Mouse (Mus musculus): ENCODE measurements around the gene Ssr1. TPM values are rescaled to one million over a fixed set of nuclear protein-coding genes. Genes with fewer than 3 reads are reported as not detected.

Ssr1 gene
- total RNA-seq, 2 experiments from 2014 or later = 40.1 to 46.0 TPM

DNA sequence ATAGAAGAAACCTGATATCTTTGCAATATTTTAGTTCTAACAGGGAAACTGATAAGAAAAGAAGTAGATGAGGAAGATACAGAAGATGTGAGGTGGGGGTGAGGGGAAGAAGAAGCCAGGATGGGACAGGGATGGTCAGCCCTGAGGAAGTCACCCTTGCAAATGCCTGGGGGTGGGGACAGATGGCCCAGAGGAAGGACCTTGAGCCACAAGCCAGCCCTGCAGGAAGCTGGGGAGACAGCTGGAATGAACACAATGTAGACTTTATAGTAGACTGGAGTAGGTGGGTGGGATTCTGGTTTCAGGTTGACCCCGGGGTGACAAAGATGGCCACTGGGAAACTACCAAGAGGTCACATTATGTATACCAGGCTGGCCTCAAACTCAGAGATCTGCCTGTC, 39.7 kb downstream of the Ssr1 start:
- no peak for DNase-seq
- intact Hi-C loops (cut with DNase I) = no loop called here

DNA sequence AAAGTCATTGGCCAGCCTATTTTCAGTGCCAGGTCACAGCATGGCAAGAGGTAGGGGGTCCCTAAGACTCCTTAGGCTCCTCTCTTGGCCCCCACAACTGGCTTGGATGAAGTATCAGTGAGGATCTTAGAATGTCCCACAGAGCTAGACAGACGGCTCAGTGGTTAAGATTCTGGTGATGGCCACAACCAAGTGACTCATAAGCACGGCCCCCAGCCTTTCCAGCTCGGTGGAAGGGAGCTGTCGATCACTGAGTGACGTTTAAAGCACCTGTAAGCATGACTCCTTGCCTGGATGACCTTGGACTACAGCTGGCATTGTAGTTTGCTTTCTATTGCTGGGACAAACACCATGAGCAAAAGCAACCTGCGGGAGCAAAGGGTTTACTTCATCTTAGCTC, 41.0 kb downstream of the Ssr1 start:
- intact Hi-C loops (cut with DNase I) = no loop called here
- DNase-seq = no peak

DNA sequence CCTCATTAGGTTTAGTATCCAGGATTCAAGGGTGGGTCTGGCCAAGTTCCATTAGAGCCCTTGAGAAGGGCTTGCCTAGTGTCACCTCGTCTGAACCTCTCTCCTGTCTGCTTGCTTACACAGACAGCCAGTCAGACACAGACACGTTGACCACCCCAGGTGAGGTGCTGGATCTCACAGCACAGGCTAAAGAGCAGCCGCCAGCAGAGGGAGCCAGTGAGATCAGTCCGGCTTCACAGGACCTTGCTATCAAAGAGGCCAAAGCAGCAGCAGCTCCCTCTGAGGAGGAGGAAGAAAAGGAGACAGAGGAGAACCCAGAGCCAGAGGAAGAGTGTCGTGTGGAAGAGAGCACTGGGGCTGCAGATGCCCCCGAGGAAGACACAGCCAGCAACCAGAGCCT, 47.3 kb downstream of the Ssr1 start:
- intact Hi-C loops (cut with DNase I) = no loop called here
- peak; percentile 83 to 86 for DNase-seq

DNA sequence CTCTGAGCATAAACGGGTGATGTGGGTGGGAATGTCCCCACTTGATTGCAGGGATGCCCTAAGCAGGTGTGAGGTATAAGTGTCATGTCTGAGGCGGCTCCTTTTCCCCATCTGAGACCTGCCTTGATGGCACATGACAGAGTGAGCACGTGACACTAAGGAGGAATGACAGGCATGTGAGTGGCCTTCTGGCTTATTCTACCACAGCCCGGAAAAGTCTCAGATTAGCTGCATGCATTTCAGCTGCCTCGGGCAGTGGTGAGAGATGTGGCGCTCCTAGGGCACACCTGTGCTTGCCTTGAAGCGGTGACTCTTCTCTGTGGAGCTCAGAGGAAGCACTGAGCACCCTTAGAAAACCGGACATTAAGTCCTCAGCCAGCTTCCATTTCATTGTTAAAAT, 48.6 kb downstream of the Ssr1 start:
- intact Hi-C loops (cut with DNase I) = loop anchor here (2.0 kb wide), 2 partner anchors 403 to 511 kb away; no protein-coding TSS in a partner anchor
- DNase-seq = no peak

DNA sequence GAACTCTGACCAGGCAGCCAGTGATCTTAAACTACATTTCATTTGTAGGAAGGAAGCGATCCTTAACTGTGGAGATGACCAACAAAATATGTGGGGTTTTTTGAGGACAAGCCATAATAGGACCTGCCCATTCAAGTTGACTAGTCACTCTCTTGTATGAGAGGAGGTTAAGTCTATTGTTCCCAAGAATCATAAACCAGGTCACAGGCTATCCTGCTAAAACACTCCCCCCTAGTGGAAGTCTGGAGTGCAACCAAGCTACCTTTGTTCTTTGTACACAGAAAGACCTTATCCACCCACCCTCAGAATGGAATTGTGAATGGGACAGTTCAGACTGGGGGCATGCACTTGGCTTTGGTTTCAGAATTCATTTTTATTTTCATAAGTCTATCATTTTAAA, 49.7 kb downstream of the Ssr1 start:
- intact Hi-C loops (cut with DNase I) = loop anchor here (2.0 to 5.0 kb wide), 4 partner anchors 402 to 510 kb away; no protein-coding TSS in a partner anchor
- DNase-seq = no peak

DNA sequence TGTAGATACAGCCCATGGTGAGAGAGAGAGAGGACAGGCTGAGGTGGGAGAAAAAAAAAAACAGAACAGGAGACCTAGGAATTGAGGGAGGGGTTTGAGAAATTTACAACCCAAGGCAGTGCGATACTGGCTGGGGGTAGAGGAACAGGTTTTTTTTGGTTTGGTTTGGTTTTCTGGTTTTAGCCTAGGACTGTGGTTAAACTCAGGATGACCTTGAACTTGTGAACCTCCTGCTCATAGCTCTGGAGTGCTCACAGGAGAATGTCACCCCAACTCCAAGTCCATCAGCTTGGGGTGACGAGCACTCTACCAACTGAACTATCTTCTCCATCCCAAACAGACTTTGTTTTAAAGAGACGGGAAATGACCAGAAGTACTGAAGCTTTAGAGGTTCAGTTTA, 50.6 kb downstream of the Ssr1 start:
- intact Hi-C loops (cut with DNase I) = loop anchor here (5.0 kb wide), 2 partner anchors 476 to 491 kb away; no protein-coding TSS in a partner anchor
- DNase-seq = no peak

DNA sequence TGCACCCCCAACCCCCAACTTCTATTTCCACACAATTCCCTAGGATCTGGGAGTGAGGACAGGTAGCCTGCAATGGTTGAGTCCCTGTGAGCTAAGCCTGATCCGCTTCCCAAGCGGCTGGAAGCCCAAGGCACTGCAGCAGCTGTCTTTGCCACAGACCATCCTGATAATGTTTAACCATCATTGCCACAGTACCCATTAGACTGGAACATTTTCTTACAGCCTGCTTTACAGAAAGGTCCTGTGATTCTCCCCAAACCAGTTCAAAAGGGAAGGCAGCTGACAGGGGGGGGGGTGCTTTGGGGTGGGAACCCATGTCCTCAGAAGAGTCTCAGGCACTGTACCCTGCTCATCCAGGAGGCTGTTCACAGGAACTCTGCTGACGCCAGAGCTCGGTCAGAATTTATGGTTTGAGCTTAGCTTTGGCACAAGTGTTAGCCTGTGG, 51.1 kb downstream of the Ssr1 start:
- intact Hi-C loops (cut with DNase I) = loop anchor here (5.0 kb wide), 2 partner anchors 476 to 491 kb away; no protein-coding TSS in a partner anchor
- DNase-seq = no peak

DNA sequence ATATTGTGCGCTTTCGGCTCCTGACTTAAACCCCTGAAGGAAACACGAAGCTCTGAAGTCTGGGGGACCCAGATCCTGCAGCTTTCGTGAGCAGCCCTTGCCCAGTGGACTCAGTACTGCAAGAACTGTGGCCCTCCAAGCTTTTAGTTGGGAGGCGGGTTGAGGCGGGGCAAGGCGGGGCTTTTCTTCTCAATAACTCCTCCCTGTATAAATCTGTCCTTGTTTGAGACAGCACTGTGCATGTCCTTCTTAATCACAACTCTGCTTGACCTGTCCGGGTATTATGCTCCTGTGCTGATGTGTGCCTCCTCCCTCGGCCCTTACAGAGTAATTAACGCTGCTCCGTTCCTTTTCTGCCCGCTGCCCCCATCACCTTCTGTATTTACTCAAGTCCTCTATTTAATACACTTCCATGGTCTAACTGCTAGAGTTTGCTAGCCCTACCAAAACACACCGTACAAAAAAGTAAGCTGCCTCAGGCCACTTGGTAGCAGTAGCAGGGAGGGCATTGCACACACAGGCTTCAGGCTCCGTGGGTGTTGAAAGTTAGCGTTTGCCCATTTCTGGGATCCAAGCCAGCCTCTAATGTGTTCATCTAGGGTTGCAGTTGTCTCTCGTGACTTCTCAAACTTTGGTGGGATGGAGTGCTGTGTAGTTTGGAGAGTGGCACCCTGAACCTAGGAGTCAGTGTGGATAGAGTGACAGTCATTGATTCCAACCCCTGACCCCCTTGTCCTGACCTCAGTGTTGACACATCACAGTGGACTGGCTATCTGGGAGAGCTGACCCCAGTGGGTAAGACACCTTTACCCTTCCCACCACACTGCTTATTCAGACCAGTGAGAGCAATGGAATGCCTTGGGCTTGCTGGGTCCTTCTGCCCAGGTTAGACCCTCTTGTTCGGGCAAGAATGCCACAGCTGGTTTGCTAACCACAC, 51.8 kb downstream of the Ssr1 start:
- intact Hi-C loops (cut with DNase I) = loop anchor here (2.0 to 5.0 kb wide), 3 partner anchors 115 to 490 kb away; no protein-coding TSS in a partner anchor
- no peak for DNase-seq

DNA sequence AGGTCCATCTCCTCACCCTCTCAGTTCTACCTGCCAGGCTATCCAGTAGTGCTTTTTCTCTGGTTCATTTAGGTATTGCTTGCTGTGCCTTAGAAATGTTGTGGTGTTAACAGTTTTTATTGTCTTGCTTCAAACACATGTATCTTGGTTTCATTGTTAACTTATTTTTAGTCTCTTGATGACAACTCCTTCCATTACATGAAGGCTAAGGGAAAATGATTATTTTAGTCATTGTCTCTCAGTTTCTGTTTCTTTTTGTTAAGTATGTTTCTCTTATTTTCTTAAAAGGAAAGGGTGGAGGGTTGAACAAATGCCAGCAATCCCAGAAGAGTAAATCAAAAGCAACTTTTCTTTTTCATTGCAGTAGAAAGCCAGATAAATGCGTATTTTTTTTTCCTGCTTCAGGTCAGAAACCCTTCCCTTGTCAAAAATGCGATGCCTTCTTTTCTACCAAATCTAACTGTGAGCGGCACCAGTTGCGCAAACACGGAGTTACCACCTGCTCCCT, 52.8 kb downstream of the Ssr1 start:
- DNase-seq = no peak
- intact Hi-C loops (cut with DNase I) = loop anchor here (2.0 to 5.0 kb wide), 3 partner anchors 114 to 489 kb away; no protein-coding TSS in a partner anchor

DNA sequence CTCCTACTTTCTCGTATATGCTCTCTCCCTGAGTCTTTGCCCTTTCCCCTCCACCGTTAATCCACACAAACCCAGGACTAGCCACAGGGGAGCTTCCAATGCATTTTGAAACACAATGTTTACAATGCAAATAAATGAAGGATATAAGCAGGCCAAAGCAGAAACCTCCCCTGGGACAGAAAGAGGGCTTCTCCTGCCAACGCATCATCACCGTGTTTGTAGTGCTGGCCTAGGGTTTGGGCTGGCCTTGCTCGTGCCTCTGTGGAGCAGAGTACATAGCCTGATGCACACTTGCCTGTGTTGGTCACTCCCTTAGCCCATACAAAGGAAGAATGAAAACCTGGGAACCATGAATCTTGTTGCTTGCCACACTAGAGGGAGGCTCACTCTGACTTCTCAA, 53.4 kb downstream of the Ssr1 start:
- intact Hi-C loops (cut with DNase I) = loop anchor here (2.0 to 5.0 kb wide), 3 partner anchors 114 to 488 kb away; no protein-coding TSS in a partner anchor
- no peak for DNase-seq

DNA sequence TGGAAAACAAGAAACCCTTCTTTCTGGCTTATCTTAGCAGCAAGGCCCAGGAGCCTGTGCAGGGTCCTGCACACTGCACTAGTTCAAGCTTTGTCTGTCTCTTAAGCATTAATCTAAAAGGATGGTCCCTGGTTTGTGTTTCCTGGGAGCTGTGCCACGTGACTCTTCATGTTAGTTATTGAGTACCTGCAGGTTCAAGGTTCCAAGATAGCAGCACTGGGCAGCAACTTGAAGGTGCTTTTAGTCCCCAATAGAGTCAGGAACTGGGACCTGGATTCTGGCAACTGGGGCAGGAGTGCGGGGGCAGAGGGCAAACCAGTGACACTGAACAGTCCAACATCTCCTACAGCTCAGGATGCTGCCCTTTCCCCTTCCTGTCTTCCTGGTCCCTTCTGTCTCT, 53.9 kb downstream of the Ssr1 start:
- no peak for DNase-seq
- intact Hi-C loops (cut with DNase I) = loop anchor here (2.0 to 5.0 kb wide), 3 partner anchors 113 to 488 kb away; no protein-coding TSS in a partner anchor

DNA sequence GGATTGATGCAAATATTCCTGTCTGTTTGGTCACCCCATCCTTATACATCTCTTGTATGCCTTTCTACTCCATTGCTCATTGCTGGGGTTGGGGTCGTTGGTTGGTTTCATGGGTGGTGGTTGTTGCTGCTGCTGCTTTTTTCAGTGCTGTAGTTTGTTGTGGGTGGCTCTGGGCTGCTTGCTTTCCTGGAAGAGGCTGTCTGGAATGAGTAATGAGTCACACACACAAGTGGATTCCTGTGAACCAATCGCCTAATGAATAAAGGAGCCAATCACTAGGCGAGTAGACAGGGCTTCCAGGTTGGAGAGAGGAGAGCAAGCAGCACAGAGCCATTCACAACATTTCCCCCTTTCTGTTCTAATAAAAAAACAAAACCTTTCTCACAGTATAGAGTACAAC, 57.7 kb downstream of the Ssr1 start:
- DNase-seq = no peak
- intact Hi-C loops (cut with DNase I) = no loop called here

DNA sequence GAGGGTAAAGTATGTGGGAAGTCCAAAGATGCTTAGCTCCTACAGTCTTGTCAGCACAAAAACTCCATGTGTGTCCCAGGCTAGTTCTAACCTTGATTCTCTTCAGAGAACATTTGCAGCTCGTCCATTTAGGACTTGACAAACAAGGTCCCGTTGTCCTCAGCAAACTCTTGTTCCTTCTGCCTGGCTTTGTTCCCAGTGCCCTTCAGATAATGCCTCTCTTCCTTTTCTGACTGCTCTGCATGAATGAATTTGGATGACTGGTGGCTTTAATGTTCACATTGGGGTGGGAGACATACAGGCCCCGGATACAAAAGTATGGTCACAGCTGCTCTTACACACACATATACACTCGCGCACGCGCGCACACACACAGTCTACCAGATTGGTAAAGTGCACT, 59.1 kb downstream of the Ssr1 start:
- intact Hi-C loops (cut with DNase I) = no loop called here
- peak in 1 of 2 experiments; percentile 47 for DNase-seq

DNA sequence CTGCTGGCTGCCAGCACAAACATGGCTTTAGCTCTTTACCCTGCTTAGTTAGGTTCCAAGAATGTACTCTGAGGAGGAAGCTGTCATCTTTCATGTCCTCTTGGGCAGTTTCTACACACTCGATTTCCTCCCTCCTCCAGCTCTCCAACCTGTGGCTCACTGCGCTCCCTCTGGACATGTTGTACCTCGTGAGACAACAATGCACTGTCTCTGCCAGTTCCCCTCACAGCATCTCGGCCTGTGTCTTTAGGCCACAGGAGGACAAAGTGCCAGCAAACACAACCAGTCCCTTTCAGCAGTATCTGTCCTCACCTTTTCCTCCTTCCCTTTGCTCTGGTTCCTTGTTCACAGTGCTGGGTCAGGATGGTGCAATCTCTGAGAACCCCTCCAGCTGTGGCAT, 59.9 kb downstream of the Ssr1 start:
- DNase-seq = no peak
- intact Hi-C loops (cut with DNase I) = no loop called here

DNA sequence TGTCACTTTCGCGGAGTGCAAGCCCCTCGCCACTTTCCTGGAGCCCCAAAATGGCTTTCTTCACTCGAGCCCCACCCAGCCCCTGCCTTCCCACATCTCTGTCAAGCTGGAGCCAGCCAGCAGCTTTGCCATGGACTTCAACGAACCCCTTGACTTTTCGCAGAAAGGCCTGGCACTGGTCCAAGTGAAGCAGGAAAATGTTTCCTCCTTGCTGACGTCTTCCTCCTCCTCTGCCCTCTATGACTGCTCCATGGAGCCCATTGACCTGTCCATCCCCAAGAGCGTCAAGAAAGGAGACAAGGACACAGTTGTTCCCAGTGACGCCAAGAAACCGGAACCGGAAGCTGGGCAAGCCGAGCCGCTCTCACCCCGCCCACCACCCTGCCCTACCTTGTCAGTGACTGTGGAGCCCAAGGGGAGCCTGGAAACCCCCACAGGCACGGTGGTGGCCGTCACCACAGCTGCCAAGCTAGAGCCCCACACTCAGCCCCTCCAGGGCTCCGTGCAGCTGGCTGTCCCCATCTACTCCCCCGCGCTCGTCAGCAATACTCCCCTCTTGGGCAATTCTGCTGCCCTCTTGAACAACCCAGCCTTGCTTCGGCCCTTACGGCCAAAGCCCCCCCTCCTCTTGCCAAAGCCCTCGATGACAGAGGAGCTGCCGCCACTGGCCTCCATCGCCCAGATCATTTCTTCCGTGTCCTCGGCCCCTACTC, 62.7 kb downstream of the Ssr1 start:
- intact Hi-C loops (cut with DNase I) = no loop called here

DNA sequence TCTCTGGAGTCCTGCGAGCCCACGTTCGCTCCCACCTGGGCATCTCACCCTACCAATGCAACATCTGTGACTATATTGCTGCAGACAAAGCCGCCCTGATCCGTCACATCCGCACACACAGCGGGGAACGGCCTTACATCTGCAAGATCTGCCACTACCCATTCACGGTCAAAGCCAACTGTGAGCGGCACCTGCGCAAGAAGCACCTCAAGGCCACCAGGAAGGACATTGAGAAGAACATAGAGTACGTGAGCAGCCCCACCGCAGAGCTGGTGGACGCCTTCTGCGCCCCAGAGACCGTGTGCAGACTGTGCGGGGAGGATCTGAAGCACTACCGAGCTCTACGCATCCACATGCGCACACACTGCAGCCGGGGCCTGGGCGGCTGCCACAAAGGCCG, 63.4 kb downstream of the Ssr1 start:
- intact Hi-C loops (cut with DNase I) = no loop called here
- no peak for DNase-seq

More for the DNA sequence above, 62.7 kb downstream of the Ssr1 start:
- no peak for DNase-seq

DNA sequence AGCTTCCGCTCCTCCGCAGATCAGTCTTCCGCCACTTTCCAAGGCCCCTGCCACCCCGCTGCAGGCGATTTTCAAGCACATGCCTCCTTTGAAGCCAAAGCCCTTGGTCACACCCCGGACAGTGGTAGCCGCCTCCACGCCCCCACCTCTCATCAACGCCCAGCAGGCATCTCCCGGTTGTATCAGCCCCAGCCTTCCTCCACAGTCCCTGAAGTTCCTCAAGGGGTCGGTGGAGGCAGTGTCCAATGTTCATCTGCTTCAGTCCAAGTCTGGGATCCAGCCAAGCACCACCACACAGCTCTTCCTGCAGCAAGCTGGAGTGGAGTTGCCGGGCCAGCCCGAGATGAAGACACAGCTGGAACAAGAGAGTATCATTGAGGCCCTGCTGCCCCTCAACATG, 63.9 kb downstream of the Ssr1 start:
- intact Hi-C loops (cut with DNase I) = no loop called here

DNA sequence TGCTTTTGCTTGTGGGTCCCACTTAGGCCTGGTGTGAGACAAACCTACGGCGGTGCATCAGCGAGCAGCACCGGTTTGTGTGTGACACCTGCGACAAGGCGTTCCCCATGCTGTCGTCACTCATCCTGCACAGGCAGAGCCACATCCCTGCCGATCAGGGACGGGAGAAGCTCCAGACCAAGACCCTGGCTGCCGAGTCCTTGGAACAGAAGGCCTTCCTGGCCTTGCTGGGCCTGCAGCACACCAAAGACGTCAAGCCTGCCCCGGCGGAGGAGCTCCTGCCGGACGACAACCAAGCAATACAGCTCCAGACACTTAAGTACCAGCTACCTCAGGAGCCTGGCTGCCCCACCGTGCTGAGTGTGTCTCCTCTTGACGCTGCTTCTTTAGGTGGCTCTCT, 64.5 kb downstream of the Ssr1 start:
- DNase-seq = no peak
- intact Hi-C loops (cut with DNase I) = no loop called here

More for the DNA sequence above, 63.9 kb downstream of the Ssr1 start:
- no peak for DNase-seq

DNA sequence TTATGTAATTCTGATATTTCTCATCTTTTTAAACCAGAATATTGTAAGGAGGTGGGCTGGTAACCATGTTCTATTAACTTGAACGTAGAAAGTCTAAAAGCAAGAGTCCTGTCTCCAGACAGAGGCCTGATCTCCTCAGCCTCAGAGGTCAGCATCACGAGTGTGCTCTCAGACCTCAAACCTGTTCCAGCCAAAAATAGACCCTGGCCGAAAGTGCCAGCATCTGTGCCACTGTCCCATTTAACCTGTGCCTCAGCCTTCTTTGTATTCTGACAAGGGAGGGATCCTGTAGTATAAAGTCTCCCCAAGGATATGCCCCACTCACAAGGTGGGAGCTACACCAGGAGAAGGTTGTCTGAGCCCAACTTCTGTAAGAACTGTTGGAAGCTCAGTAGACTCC, 67.6 kb downstream of the Ssr1 start:
- intact Hi-C loops (cut with DNase I) = no loop called here
- DNase-seq = no peak

DNA sequence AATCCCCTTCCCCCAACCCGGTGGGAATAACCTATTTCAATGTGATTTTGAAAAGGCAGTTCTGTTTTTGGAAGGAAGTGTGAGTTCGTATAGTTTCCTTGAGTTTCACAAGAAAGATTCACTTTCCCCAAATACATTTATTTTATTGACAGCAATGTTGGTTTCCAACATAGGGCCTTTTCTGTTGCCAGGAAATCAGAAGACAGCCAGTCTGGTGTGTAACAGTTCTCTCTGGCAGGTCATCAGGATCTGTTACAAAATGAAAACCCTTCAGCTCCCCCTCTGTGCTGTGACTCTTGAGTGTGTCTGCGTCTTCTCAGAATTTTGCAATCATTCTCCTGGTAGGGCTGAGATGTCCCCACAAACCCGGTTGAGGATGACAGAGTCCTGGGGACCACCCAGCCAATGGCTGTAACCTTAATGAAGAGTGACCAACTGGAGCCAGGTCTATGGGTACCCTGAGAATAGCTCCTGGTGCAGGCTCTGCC, 69.5 kb downstream of the Ssr1 start:
- DNase-seq = no peak
- intact Hi-C loops (cut with DNase I) = no loop called here

Measured in heart, postnatal 36 days (tissue).